Mouse (Mus musculus): ENCODE results near the gene Cfap61. TPM values are rescaled to one million over a fixed set of nuclear protein-coding genes. Genes with fewer than 3 reads are reported as not detected.

Cfap61 gene
- total and polyA plus RNA-seq, 2 experiments: not detected

DNA sequence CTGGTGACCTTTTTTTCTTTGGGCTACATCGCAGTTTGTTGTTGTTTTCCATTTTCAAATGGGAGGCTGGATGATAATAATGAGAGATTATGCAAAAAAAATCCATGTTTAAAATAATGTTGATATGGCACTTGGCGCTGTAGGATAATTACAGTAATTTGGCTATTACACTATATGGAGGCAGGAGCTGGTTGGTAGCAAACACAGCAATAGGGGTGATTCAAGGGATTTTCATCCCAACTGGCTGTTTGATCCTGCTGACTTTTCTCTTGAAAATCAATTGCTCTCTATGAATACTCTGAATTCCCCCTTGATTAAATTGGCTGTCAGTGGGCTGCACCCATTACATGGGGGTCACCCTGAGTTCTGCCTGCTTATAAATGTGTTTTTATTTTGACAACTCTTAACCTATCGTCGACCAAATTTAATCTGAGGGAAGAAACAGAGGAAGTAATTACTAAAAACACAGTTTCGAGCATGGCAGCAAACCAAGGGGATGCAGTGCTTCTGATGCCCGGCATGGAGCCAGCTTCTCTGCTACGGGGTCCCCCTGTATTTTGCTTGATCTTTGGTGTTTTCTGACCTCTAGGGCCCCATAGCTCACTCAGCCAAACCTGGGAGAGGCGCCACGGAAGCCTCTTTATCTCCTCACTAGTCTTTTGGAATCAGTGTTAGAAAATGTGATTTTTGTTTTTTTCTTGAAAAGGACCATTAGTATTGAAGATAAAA lies 47.9 kb downstream of the Cfap61 start:
- H3K4me3 ChIP-seq (ENCODE audit: insufficient read depth, low read depth, low read length): no peak overlapping the region
- 75% methylated on average over 9 of the region's 9 CpGs for WGBS

DNA sequence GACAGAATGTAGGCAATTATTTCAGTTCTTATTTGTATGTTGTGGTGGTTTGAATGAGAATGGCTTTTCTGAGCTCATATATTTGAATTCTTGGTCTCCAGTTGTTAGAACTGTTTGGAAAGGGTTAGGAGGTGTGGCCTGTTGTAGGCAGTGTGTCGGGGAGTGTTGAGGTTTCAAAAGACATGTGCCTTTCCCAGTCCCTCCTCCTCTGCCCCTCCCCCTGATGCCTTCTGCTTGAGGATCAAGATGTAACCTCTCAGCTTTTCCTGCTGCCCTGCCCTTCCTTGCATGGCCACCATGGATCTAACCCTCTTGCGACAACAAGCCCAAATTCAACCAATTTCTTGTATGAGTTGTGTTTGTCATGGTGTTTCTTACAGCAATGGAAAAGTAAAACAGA lies 53.2 kb downstream of the Cfap61 start:
- Histone ChIP-seq H3K9ac (ENCODE audit: low read depth, low read length) (no peak overlapping the region), H3K4me3 (ENCODE audit: insufficient read depth, low read depth, low read length) (no peak overlapping the region), H3K36me3 (ENCODE audit: control insufficient read depth, insufficient read depth, low read length) (no peaks in the 10 kb centered on the region), H3K27me3 (ENCODE audit: control insufficient read depth, insufficient read depth, low read length) (no peaks in the 10 kb centered on the region), H3K79me2 (ENCODE audit: control insufficient read depth, insufficient read depth, low read length) (no peaks in the 10 kb centered on the region), H3K4me1 (ENCODE audit: control insufficient read depth, insufficient read depth, low read length) (no peaks in the 10 kb centered on the region), H3K27ac (replicated peaks; ENCODE audit: insufficient read depth, low read depth, low read length) (no peak overlapping the region)
- TF ChIP-seq CTCF (IDR thresholded peaks at IDR 0.05; ENCODE audit: low read depth, low read length) (no peak), POLR2A (IDR thresholded peaks at IDR 0.05; ENCODE audit: extremely low read depth, insufficient read depth, low read length) (no peak)
- 81% methylated on average over 2 of the region's 2 CpGs for WGBS
- no peak for DNase-seq (ENCODE audit: extremely low read depth, low read depth, low spot score)

More for the DNA sequence above, 47.9 kb downstream of the Cfap61 start:
- no peaks in the 10 kb centered on the region for H3K79me2 ChIP-seq (ENCODE audit: control insufficient read depth, insufficient read depth, low read length)
- H3K27me3 ChIP-seq (ENCODE audit: control insufficient read depth, insufficient read depth, low read length): no peaks in the 10 kb centered on the region
- H3K4me1 ChIP-seq (ENCODE audit: control insufficient read depth, insufficient read depth, low read length): no peaks in the 10 kb centered on the region
- H3K27ac ChIP-seq (replicated peaks; ENCODE audit: insufficient read depth, low read depth, low read length): no peak overlapping the region
- no peaks in the 10 kb centered on the region for H3K36me3 ChIP-seq (ENCODE audit: control insufficient read depth, insufficient read depth, low read length)
- no peak for TF ChIP-seq POLR2A (IDR thresholded peaks at IDR 0.05; ENCODE audit: extremely low read depth, insufficient read depth, low read length)
- DNase-seq (ENCODE audit: extremely low read depth, low read depth, low spot score): no peak
- H3K9ac ChIP-seq (ENCODE audit: low read depth, low read length): no peak overlapping the region

GRCm38 (mm10) chr2:145990446-145990845 lies 55.9 kb downstream of the Cfap61 start:
- Histone ChIP-seq H3K79me2 (ENCODE audit: control insufficient read depth, insufficient read depth, low read length) (no peaks in the 10 kb centered on the region), H3K36me3 (ENCODE audit: control insufficient read depth, insufficient read depth, low read length) (no peaks in the 10 kb centered on the region), H3K9ac (ENCODE audit: low read depth, low read length) (no peak overlapping the region), H3K27ac (replicated peaks; ENCODE audit: insufficient read depth, low read depth, low read length) (no peak overlapping the region), H3K27me3 (ENCODE audit: control insufficient read depth, insufficient read depth, low read length) (no peaks in the 10 kb centered on the region), H3K4me3 (ENCODE audit: insufficient read depth, low read depth, low read length) (no peak overlapping the region), H3K4me1 (ENCODE audit: control insufficient read depth, insufficient read depth, low read length) (no peaks in the 10 kb centered on the region)
- no peak for DNase-seq (ENCODE audit: extremely low read depth, low read depth, low spot score)
- TF ChIP-seq POLR2A (IDR thresholded peaks at IDR 0.05; ENCODE audit: extremely low read depth, insufficient read depth, low read length) (no peak), CTCF (IDR thresholded peaks at IDR 0.05; ENCODE audit: low read depth, low read length) (no peak)
- WGBS: 87% methylated on average over 2 of the region's 2 CpGs

GRCm38 (mm10) chr2:145996472-145996871 lies 61.9 kb downstream of the Cfap61 start:
- TF ChIP-seq POLR2A (IDR thresholded peaks at IDR 0.05; ENCODE audit: extremely low read depth, insufficient read depth, low read length) (no peak), CTCF (IDR thresholded peaks at IDR 0.05; ENCODE audit: low read depth, low read length) (no peak)
- H3K79me2 ChIP-seq (ENCODE audit: control insufficient read depth, insufficient read depth, low read length): no peaks in the 10 kb centered on the region
- H3K4me3 ChIP-seq (ENCODE audit: insufficient read depth, low read depth, low read length): no peak overlapping the region
- DNase-seq (ENCODE audit: extremely low read depth, low read depth, low spot score): no peak
- WGBS: 54% methylated on average over 4 of the region's 4 CpGs
- H3K4me1 ChIP-seq (ENCODE audit: control insufficient read depth, insufficient read depth, low read length): no peaks in the 10 kb centered on the region
- H3K27ac ChIP-seq (replicated peaks; ENCODE audit: insufficient read depth, low read depth, low read length): no peak overlapping the region
- no peaks in the 10 kb centered on the region for H3K27me3 ChIP-seq (ENCODE audit: control insufficient read depth, insufficient read depth, low read length)
- H3K36me3 ChIP-seq (ENCODE audit: control insufficient read depth, insufficient read depth, low read length): no peaks in the 10 kb centered on the region
- no peak overlapping the region for H3K9ac ChIP-seq (ENCODE audit: low read depth, low read length)

GRCm38 (mm10) chr2:145997956-145998525 lies 63.5 kb downstream of the Cfap61 start:
- H3K4me1 ChIP-seq (ENCODE audit: control insufficient read depth, insufficient read depth, low read length): no peaks in the 10 kb centered on the region
- no peaks in the 10 kb centered on the region for H3K79me2 ChIP-seq (ENCODE audit: control insufficient read depth, insufficient read depth, low read length)
- no peak for TF ChIP-seq POLR2A (IDR thresholded peaks at IDR 0.05; ENCODE audit: extremely low read depth, insufficient read depth, low read length)
- TF ChIP-seq CTCF (IDR thresholded peaks at IDR 0.05; ENCODE audit: low read depth, low read length): no peak
- H3K36me3 ChIP-seq (ENCODE audit: control insufficient read depth, insufficient read depth, low read length): no peaks in the 10 kb centered on the region
- WGBS: 74% methylated on average over 5 of the region's 5 CpGs
- H3K4me3 ChIP-seq (ENCODE audit: insufficient read depth, low read depth, low read length): no peak overlapping the region
- H3K27ac ChIP-seq (replicated peaks; ENCODE audit: insufficient read depth, low read depth, low read length): no peak overlapping the region
- H3K27me3 ChIP-seq (ENCODE audit: control insufficient read depth, insufficient read depth, low read length): no peaks in the 10 kb centered on the region
- H3K9ac ChIP-seq (ENCODE audit: low read depth, low read length): no peak overlapping the region
- DNase-seq (ENCODE audit: extremely low read depth, low read depth, low spot score): peak; percentile 15

DNA sequence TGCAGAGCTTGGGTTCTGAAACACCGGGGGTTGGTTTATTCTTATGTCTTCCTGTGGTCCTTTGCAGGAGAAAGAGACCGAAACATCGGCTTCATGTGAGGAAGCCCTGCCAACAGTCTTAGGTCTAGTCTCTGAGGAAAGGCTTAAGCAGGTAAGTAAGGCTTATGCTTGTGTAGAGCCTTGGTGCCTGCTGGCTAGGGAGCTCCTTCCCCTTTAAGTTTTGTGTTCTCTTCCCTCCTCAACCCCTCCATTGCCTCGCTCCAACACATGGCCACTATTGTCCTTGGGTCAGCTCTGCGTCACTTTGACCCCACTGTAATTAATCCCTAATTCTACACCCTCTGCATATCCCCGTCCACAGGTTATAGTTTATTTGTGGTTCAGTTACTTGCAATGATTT lies 74.2 kb downstream of the Cfap61 start:
- Histone ChIP-seq H3K27ac (replicated peaks; ENCODE audit: insufficient read depth, low read depth, low read length) (no peak overlapping the region), H3K79me2 (ENCODE audit: control insufficient read depth, insufficient read depth, low read length) (no peaks in the 10 kb centered on the region), H3K36me3 (ENCODE audit: control insufficient read depth, insufficient read depth, low read length) (no peaks in the 10 kb centered on the region), H3K9ac (ENCODE audit: low read depth, low read length) (no peak overlapping the region), H3K4me1 (ENCODE audit: control insufficient read depth, insufficient read depth, low read length) (no peaks in the 10 kb centered on the region), H3K4me3 (ENCODE audit: insufficient read depth, low read depth, low read length) (no peak overlapping the region), H3K27me3 (ENCODE audit: control insufficient read depth, insufficient read depth, low read length) (no peaks in the 10 kb centered on the region)
- 88% methylated on average over 6 of the region's 6 CpGs for WGBS
- DNase-seq (ENCODE audit: extremely low read depth, low read depth, low spot score): no peak
- TF ChIP-seq CTCF (IDR thresholded peaks at IDR 0.05; ENCODE audit: low read depth, low read length) (no peak), POLR2A (IDR thresholded peaks at IDR 0.05; ENCODE audit: extremely low read depth, insufficient read depth, low read length) (no peak)
